Mouse (Mus musculus) monocyte, adult 2 months (primary cell): ENCODE measurements around the gene Spo11.

Source experiments
- DNase-seq, 2 experiments: peaks; one replicate each; pipeline ENCODE4 v3.0.0; 2022; ENCODE audit warnings: low spot score in 2 of 2, low read depth in 1 of 2

Gene Spo11

GRCm38 (mm10) chr2:173000921-173001320 is 23.4 kb downstream of the Spo11 start:
- DNase-seq, result no peak

DNA sequence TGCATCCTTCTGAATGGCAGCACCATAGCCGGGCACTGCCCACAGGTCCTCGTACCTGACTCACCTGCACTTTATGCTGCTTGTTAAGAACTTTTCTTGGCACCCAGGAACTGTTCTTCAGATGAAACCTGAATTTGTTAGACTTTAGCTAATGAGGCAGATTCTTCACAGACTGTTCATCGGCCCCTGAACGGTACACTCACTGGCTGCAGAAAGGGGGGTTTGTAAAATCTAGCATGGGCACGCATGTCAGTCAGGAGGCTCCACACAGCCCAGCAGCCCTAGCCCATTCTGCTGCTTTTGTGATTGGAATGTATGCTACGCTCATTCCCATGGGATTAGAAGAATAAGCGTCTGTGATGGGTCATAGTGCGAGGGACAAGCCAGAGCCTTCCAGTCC is 26.2 kb downstream of the Spo11 start:
- no peak for DNase-seq

GRCm38 (mm10) chr2:173010220-173010717 is 32.8 kb downstream of the Spo11 start:
- no peak for DNase-seq

- DNase-seq, result no peak
These were observed 33.9 kb downstream of the Spo11 start for GRCm38 (mm10) chr2:173011440-173011839.

- no peak for DNase-seq
These were observed 37.3 kb downstream of the Spo11 start for GRCm38 (mm10) chr2:173014741-173015287.

DNA sequence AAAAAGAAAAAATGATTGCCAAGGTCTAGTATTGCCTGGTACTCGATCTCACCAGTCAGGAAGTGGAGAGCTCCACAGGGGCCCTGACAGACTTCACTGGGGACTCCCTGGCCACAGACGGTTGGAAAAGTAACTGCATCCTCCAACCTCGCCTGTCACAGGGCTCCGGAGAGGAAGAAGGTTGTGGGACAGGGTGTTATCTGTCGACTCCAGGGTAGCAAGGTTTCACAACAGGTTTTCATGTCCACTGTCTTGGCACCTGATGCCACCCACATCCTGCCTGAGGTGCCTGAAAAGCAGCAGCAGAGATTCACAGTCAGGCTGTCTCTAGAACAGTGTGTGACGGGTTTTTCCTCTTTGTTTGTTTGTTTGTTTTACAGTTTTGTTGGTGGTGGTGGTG is 40.4 kb downstream of the Spo11 start:
- DNase-seq, result no peak

GRCm38 (mm10) chr2:173018618-173019017 is 41.1 kb downstream of the Spo11 start:
- DNase-seq, result no peak

GRCm38 (mm10) chr2:173019322-173019721 is 41.8 kb downstream of the Spo11 start:
- DNase-seq, result no peak

DNA sequence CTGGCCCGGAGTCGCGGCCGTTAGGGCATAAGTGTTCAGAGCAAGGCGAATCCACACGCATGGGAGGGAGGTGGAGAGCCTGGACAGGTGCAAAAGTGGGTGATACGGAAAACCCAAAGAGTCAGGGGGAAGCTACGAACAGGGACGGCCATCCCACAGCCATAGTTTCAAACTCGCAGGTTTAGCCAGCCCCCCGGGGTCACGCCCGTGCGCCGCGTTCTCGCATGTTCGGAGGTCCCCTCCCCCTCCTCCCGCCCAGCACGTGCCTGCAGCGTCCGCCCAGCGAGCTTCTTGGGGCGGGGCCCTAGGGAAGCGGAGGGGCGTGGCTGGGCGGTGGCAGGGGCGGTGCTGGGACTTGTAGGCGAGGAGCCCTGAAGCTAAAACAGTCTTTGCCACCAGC is 42.3 kb downstream of the Spo11 start:
- peak; percentile 59 to 81 for DNase-seq

DNA sequence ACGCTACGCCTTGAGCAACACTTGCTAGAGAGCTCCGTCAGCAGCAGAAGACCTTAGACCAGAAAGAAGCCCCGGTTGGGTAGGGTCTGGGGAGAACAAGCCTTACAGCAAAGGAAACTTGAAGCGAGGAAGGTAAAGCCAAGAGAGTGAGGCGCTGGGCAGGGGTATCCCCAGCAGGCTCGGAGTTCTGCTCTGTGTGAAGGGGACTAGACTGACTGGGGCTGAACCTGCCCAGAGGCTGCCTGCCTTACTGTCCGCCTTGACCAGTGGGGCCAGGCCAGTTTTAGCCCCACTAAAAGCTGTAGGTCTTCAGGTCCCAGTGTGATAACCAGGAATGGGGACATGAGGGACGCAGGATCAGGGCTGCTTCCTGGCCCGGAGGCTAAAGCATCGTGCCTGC is 42.9 kb downstream of the Spo11 start, which contains the start of gene Rbm38:
TSS of gene Rbm38 (plus strand) at position 69 of the 400 bp plus-strand sequence.
- DNase-seq, result no peak

DNA sequence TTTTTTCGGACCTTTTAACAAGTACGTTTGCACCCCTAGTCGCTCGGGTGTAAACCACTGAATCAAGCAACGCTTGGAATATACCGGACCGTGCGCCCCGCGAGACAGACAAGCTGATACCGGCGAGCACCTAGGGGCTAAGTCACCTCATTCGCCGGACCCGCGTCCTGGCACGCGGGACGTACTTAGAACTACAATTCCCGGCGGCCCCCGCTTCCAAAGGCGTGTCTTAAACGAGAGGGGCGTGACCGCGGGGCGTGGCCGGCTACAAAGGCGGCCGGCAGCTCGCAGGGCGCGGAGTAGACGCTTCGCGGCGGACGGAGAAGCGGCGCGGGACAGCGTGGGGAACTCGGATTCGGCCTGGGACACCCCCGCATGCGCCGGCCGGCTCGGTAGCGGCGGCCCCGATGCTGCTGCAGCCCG is 44.1 kb downstream of the Spo11 start:
- DNase-seq, result peak; percentile 67 to 89

DNA sequence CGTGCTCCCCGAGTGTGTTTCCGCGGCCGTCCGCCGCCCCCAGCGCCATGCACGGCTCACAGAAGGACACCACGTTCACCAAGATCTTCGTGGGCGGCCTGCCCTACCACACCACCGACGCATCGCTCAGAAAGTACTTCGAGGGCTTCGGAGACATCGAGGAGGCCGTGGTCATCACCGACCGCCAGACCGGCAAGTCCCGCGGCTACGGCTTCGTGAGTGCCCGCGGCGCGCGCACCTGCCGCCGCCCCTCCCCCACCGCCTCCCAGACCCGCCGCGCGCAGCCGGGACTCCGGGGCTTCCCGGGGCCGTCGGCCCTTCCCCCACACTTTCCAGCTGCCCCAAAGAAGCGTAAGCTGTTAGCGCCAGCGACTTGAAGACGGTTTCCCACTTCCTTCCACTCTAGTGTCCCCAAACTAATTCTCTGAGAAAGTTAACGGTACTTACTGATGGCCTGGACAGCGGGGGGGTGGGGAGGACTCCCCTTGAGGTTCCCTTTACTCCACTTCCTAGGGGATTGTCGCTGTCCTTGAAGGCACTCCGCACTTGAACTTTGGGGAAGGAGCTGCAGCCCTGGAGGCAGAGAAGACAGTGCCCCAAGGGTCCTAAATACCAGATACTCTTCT is 44.7 kb downstream of the Spo11 start:
- no peak for DNase-seq

DNA sequence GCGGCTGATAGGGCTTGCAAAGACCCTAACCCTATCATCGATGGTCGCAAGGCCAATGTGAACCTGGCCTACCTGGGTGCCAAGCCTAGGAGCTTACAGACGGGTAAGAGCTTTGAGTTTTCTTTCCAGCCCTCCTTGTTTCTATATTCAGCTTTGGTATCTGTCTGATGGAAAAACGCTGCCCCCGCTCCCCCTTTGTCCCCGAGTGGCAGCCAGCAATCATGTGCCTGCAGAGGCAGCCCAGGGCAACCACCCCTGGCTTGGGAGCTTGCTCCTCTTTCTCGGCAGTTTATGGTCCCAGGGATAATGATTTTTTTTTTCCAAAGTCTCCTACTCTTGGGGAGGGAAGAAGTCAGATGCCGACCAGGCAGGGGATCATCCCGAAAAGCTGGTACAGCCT is 45.3 kb downstream of the Spo11 start:
- DNase-seq, result no peak

GRCm38 (mm10) chr2:173023371-173023851 is 45.9 kb downstream of the Spo11 start:
- DNase-seq, result no peak

- DNase-seq, result no peak
These were observed 46.5 kb downstream of the Spo11 start for GRCm38 (mm10) chr2:173023966-173024365.

GRCm38 (mm10) chr2:173024392-173024791 is 46.9 kb downstream of the Spo11 start:
- no peak for DNase-seq

- no peak for DNase-seq
These were observed 47.4 kb downstream of the Spo11 start for GRCm38 (mm10) chr2:173024938-173025337.

DNA sequence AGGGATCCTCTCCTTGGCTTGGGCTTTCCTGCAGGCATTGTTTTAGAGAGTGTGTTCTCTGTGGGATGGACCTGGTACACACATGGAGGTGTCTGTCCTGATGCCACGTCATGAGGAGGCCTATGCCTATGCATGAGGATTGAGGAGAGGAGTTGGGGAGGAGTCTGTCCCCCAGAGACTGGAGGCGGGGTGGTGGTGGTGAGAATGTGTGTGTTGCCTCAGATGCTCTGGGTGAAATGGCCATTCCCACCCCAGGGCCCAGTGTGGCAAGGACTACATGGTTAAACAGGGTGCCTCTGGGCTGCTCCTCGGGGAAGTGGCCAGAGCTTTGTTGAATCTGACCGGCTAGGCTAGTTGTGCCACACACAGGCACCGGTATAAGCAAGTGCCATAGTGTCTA is 48.8 kb downstream of the Spo11 start:
- no peak for DNase-seq

GRCm38 (mm10) chr2:173026688-173027131 is 49.2 kb downstream of the Spo11 start:
- DNase-seq, result no peak

DNA sequence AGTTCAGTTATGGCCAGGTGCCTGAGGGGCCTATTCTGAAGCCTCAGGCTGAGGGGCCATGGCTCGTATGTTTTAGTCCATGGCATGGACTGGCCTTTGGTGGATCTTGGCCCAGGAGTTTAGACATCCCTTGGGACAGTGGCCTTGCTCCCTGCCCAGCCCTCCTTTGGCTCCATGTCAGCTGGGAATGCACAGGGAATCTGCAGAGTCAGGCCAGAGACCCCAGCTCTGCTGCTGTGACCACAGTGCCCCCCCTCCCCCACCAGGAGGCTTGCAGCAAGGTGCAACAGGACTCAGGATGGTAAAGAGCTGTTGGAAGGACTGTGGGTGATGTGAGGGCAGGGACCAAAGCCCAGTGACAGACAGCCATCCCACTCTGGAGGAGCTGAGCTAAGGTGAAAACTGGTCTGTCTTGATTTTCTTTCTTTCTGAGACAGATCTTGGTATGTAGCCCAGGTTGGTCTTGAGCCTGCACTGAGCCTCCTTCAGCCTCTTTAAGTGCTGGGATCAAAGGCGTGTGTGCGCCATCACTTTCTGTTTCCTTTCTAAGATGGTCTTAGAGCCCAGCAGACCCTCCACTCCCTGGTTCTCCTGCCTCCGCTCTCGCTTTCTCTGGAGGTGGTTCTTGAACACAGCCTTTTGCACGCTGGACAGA is 49.8 kb downstream of the Spo11 start:
- no peak for DNase-seq

GRCm38 (mm10) chr2:173027824-173028495 is 50.5 kb downstream of the Spo11 start:
- DNase-seq, result no peak
